Mouse (Mus musculus) CH12.LX (cell line): ENCODE results near the gene Hdac9. TPM values are rescaled to one million over a fixed set of nuclear protein-coding genes. Genes with fewer than 3 reads are reported as not detected.

Experiments used
- DNase-seq: peaks from one replicate; pipeline ENCODE4 v3.0.0-alpha.2; 2013; ENCODE audit errors: extremely low read depth
- H3K27ac ChIP-seq: 2 replicates; pipeline ENCODE4 v1.5.1; 2012; ENCODE audit warnings: low read depth, mild to moderate bottlenecking, control low read depth, moderate library complexity; ENCODE audit not compliant: insufficient read depth
- H3K27me3 ChIP-seq: replicated peaks from 2 replicates; pipeline ENCODE3; 2012; ENCODE audit warnings: inconsistent platforms
- H3K36me3 ChIP-seq, 2 experiments: replicated peaks in 1 of 2; 2 replicates each; pipeline versions ENCODE3 to v1.6.1; 2012; ENCODE audit warnings: inconsistent platforms in 1 of 2, low read length in 1 of 2, mild to moderate bottlenecking in 1 of 2, mixed read lengths in 1 of 2, moderate library complexity in 1 of 2; ENCODE audit not compliant: control insufficient read depth in 1 of 2, insufficient read depth in 1 of 2
- H3K4me1 ChIP-seq, 2 experiments: 2 replicates each; pipeline ENCODE4 v1.6.1; 2012; ENCODE audit warnings: inconsistent platforms in 1 of 2, moderate library complexity in 1 of 2; ENCODE audit not compliant: insufficient read depth in 2 of 2, control insufficient read depth in 1 of 2
- H3K4me2 ChIP-seq: 2 replicates; pipeline ENCODE4 v1.6.1; 2012; ENCODE audit warnings: low read depth, mild to moderate bottlenecking, control low read depth; ENCODE audit not compliant: poor library complexity, insufficient read depth, severe bottlenecking
- H3K4me3 ChIP-seq, 3 experiments: fragments of 150-350 bp in 1 of 3; sonication (generic) in 1 of 3; replicated peaks in 1 of 3; 2 replicates each; pipeline versions ENCODE3 to v1.5.1; 2011 to 2012; ENCODE audit warnings: low read depth in 2 of 3, low read length in 2 of 3, mild to moderate bottlenecking in 2 of 3, moderate library complexity in 2 of 3, control low read depth in 1 of 3, improper control_type of control experiment in 1 of 3, inconsistent platforms in 1 of 3, mixed read lengths in 1 of 3; ENCODE audit not compliant: poor library complexity in 1 of 3
- H3K79me2 ChIP-seq: replicated peaks from 2 replicates; pipeline ENCODE4 v1.6.1; 2012; ENCODE audit warnings: mild to moderate bottlenecking, moderate library complexity; ENCODE audit not compliant: control insufficient read depth, poor library complexity, insufficient read depth, severe bottlenecking; ENCODE audit errors: extremely low read depth
- H3K9ac ChIP-seq: 2 replicates; pipeline ENCODE4 v1.6.1; 2012; ENCODE audit warnings: low read depth, mild to moderate bottlenecking, control low read depth, moderate library complexity; ENCODE audit not compliant: insufficient read depth
- H3K9me3 ChIP-seq: replicated peaks from 2 replicates; pipeline ENCODE3; 2012; ENCODE audit warnings: low read length, inconsistent platforms, mixed read lengths
- CHD2 ChIP-seq: IDR thresholded peaks from 2 replicates; pipeline ENCODE4 v1.6.1; 2011; ENCODE audit warnings: low read length, improper control_type of control experiment
- CTCF ChIP-seq, 2 experiments: IDR thresholded peaks in 1 of 2; conservative IDR thresholded peaks in 1 of 2; 2 replicates each; pipeline ENCODE4 v1.5.1; 2011 to 2012; ENCODE audit warnings: low read depth in 2 of 2, low read length in 2 of 2, improper control_type of control experiment in 1 of 2, inconsistent platforms in 1 of 2, mild to moderate bottlenecking in 1 of 2, moderate library complexity in 1 of 2
- ETS1 ChIP-seq: conservative IDR thresholded peaks from 2 replicates; pipeline ENCODE4 v1.6.1; 2012; ENCODE audit warnings: low read depth, mild to moderate bottlenecking, inconsistent platforms, low read length, improper control_type of control experiment, moderate library complexity
- GABPA ChIP-seq: IDR thresholded peaks from 2 replicates; pipeline ENCODE4 v1.6.1; 2012; ENCODE audit warnings: low read depth, low read length, improper control_type of control experiment, inconsistent platforms; ENCODE audit not compliant: insufficient replicate concordance
- MAX ChIP-seq: IDR thresholded peaks from 2 replicates; pipeline ENCODE4 v1.6.1; 2011; ENCODE audit warnings: low read length, improper control_type of control experiment
- MAZ ChIP-seq: IDR thresholded peaks from 2 replicates; pipeline ENCODE4 v1.6.1; 2012; ENCODE audit warnings: low read depth, mild to moderate bottlenecking, inconsistent platforms, low read length, improper control_type of control experiment, moderate library complexity
- MYC ChIP-seq: IDR thresholded peaks from 2 replicates; pipeline ENCODE4 v1.6.1; 2011; ENCODE audit warnings: low read depth, mild to moderate bottlenecking, improper control_type of control experiment, low read length
- NRF1 ChIP-seq: IDR thresholded peaks from 2 replicates; pipeline ENCODE4 v1.6.1; 2014; ENCODE audit warnings: low read depth, mild to moderate bottlenecking, inconsistent platforms, low read length, improper control_type of control experiment, moderate library complexity
- PAX5 ChIP-seq: IDR thresholded peaks from 2 replicates; pipeline ENCODE4 v1.6.1; 2012; ENCODE audit warnings: low read length, inconsistent platforms, mixed read lengths
- POLR2A ChIP-seq: IDR thresholded peaks from 2 replicates; pipeline ENCODE4 v1.6.1; 2011; ENCODE audit warnings: low read depth, mild to moderate bottlenecking, improper control_type of control experiment, low read length
- RCOR1 ChIP-seq: conservative IDR thresholded peaks from 2 replicates; pipeline ENCODE4 v1.6.1; 2012; ENCODE audit warnings: low read depth, mild to moderate bottlenecking, inconsistent platforms, low read length, improper control_type of control experiment
- USF1 ChIP-seq: IDR thresholded peaks from 2 replicates; pipeline ENCODE4 v1.6.1; 2014; ENCODE audit warnings: low read depth, mild to moderate bottlenecking, inconsistent platforms, low read length, improper control_type of control experiment
- USF2 ChIP-seq: conservative IDR thresholded peaks from 2 replicates; pipeline ENCODE4 v1.6.1; 2011; ENCODE audit warnings: low read depth, low read length, improper control_type of control experiment
- ZNF384 ChIP-seq: IDR thresholded peaks from 2 replicates; pipeline ENCODE4 v1.6.1; 2012; ENCODE audit warnings: low read depth, low read length, improper control_type of control experiment, inconsistent platforms
- dilution Hi-C: fragments of 300-500 bp; cut with MboI; formaldehyde crosslinking; loops from 2 replicates; pipeline ENCODE4 v1.14.3; 2020; ENCODE audit warnings: low sequenced_read_pairs; ENCODE audit not compliant: extremely low pct_unique_long_range_greater_than_20kb, extremely low pct_ligation_motif_present
- in situ Hi-C: fragments of 300-500 bp; cut with MboI; formaldehyde crosslinking; loops from 3 replicates; pipeline ENCODE4 v1.14.3; 2019; ENCODE audit warnings: low sequenced_read_pairs, low pct_ligation_motif_present, low pct_unique_long_range_greater_than_20kb, mixed read lengths
- polyA plus RNA-seq: library from polyadenylated mRNA; unstranded; fragments of >175 nt; gene quantifications from 2 replicates; pipeline ENCODE4 v1.2.1, GENCODE M21; 2012; ENCODE audit warnings: low read depth; ENCODE audit not compliant: insufficient read length
- total RNA-seq, 2 experiments: library from RNA; depleted of rRNA; stranded (reverse); fragments of 300-350 nt in 1 of 2; fragments of >200 nt in 1 of 2; gene quantifications; 2 replicates each; pipeline ENCODE4 v1.2.3; 2012 to 2014

Gene Hdac9
- total and polyA plus RNA-seq, 3 experiments, result 0.04 to 0.38 (median 0.17) TPM

- no peaks in the 10 kb centered on the region for H3K27me3 ChIP-seq
- H3K36me3 ChIP-seq, result no peaks in the 10 kb centered on the region
- H3K4me3 ChIP-seq, result no peak overlapping the region
- TF ChIP-seq CHD2 (no peak), CTCF (conservative IDR thresholded peaks at IDR 0.05 in 1 of 2, IDR thresholded peaks at IDR 0.05 in 1 of 2; ENCODE audit: low read depth in 2 of 2, low read length in 2 of 2) (no peak), NRF1 (no peak), MYC (no peak), MAX (no peak), ETS1 (no peak), USF2 (no peak), USF1 (no peak), MAZ (no peak), PAX5 (no peak), GABPA (no peak), RCOR1 (no peak)
- TF ChIP-seq, all 38 proteins: peak for 0
- DNase-seq, result no peak
- H3K4me2 ChIP-seq, result no peak overlapping the region
- no peak overlapping the region for H3K27ac ChIP-seq
- in situ Hi-C loops, result no loop called here
- no peaks in the 10 kb centered on the region for H3K79me2 ChIP-seq
- no peak overlapping the region for H3K9ac ChIP-seq
- no peaks in the 10 kb centered on the region for H3K4me1 ChIP-seq
- dilution Hi-C loops, result no loop called here
- H3K9me3 ChIP-seq, result no peaks in the 10 kb centered on the region
Observed at GRCm38 (mm10) chr12:34618321-34618720, 298.6 kb downstream of the Hdac9 start.

GRCm38 (mm10) chr12:34617836-34618235 lies 299.1 kb downstream of the Hdac9 start:
- in situ Hi-C loops, result no loop called here
- Histone ChIP-seq H3K36me3 (no peaks in the 10 kb centered on the region), H3K79me2 (no peaks in the 10 kb centered on the region), H3K9me3 (no peaks in the 10 kb centered on the region), H3K27ac (no peak overlapping the region), H3K4me3 (no peak overlapping the region), H3K27me3 (no peaks in the 10 kb centered on the region), H3K4me2 (no peak overlapping the region), H3K9ac (no peak overlapping the region), H3K4me1 (no peaks in the 10 kb centered on the region)
- TF ChIP-seq RCOR1 (no peak), ZNF384 (no peak)
- no peak for DNase-seq
- dilution Hi-C loops, result no loop called here

- in situ Hi-C loops (no loop called here), dilution Hi-C loops (no loop called here)
- DNase-seq, result no peak
- H3K79me2 ChIP-seq, result no peaks in the 10 kb centered on the region
- H3K27me3 ChIP-seq, result no peaks in the 10 kb centered on the region
- no peaks in the 10 kb centered on the region for H3K4me1 ChIP-seq
- no peaks in the 10 kb centered on the region for H3K9me3 ChIP-seq
- no peak for TF ChIP-seq ZNF384
- TF ChIP-seq GABPA, result no peak
- TF ChIP-seq MYC, result no peak
- TF ChIP-seq POLR2A, result no peak
- no peak overlapping the region for H3K9ac ChIP-seq
- H3K36me3 ChIP-seq, result no peaks in the 10 kb centered on the region
- H3K4me3 ChIP-seq, result no peak overlapping the region
- H3K4me2 ChIP-seq, result no peak overlapping the region
- H3K27ac ChIP-seq, result no peak overlapping the region
Observed at GRCm38 (mm10) chr12:34614796-34615195, 302.1 kb downstream of the Hdac9 start.
